Mouse (Mus musculus) erythroblast, embryonic 14.5 days (primary cell): ENCODE measurements at regions not wholly inside any gene's neighbourhood (a gene's known extent, or its start where the extent isn't known, plus 50 kb on each side); places are given as distances from the start of the nearest gene placed in this dataset.

Experiments used
- H3K27me3 ChIP-seq: 2 replicates; pipeline ENCODE4 v1.6.1; 2012; ENCODE audit warnings: inconsistent platforms; ENCODE audit not compliant: control insufficient read depth
- H3K36me3 ChIP-seq: 2 replicates; pipeline ENCODE4 v1.6.1; 2012; ENCODE audit warnings: mild to moderate bottlenecking, inconsistent platforms; ENCODE audit not compliant: control insufficient read depth
- H3K4me1 ChIP-seq: 2 replicates; pipeline ENCODE4 v1.6.1; 2012; ENCODE audit warnings: inconsistent platforms; ENCODE audit not compliant: control insufficient read depth
- H3K4me3 ChIP-seq: replicated peaks from 2 replicates; pipeline ENCODE3; 2012; ENCODE audit warnings: moderate library complexity, mild to moderate bottlenecking, inconsistent platforms
- H3K9me3 ChIP-seq: 2 replicates; pipeline ENCODE4 v1.6.1; 2012; ENCODE audit warnings: low read length, inconsistent platforms, mixed read lengths; ENCODE audit not compliant: control insufficient read depth
- GATA1 ChIP-seq: IDR thresholded peaks from 2 replicates; pipeline ENCODE4 v1.6.1; 2012; ENCODE audit warnings: low read length, inconsistent platforms, mixed read lengths
- TAL1 ChIP-seq: IDR thresholded peaks from 3 replicates; pipeline ENCODE4 v1.6.1; 2012; ENCODE audit warnings: low read length, inconsistent platforms, mixed read lengths

DNA sequence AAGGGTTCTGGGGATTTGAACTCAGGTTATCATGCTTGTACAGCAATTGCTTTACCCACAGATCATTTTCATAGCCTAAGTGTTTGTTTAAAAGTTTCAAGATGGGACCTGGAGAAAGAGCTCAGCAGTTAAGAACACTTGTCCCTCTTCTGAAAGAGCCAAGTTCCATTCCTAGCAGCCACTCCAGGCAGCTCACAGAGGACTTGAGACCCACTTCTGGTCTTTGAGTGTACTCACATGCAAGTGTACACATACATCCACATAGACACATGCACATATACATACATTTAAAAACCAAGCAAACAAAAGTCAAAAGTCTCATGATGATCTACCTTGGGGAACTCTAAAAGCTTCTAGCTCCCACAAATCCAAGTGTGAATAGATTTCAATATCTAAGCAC is 477.7 kb upstream of the Auts2 start:
- H3K36me3 ChIP-seq, result no peaks in the 10 kb centered on the region
- H3K27me3 ChIP-seq, result no peaks in the 10 kb centered on the region

DNA sequence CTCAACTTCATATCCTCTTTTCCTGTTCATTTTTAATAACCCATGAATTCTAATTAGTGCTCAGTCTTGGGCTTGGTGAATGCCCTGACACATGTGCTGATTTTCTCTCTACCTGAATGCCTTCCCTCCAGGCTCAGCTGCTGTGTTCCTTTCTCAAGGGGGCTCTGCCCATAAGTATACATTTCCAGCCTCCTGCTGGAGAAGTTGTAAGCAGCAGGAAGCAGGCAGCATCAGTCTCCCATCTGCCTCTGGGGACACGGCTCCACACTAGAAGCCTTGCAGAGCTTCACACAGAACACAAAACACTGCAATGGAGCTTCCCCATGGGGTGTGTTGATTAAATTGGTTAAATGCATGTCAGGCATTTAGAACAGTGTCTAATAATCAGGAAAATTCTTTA is 477.0 kb upstream of the Auts2 start:
- no peak overlapping the region for H3K4me3 ChIP-seq
- H3K36me3 ChIP-seq, result no peaks in the 10 kb centered on the region
- TF ChIP-seq GATA1 (no peak), TAL1 (no peak)
- peaks cover 14% of the 10 kb centered on the region for H3K9me3 ChIP-seq
- no peaks in the 10 kb centered on the region for H3K27me3 ChIP-seq
- no peaks in the 10 kb centered on the region for H3K4me1 ChIP-seq

More for the DNA sequence above, 477.7 kb upstream of the Auts2 start:
- TF ChIP-seq GATA1, result no peak
- TF ChIP-seq TAL1, result no peak
- Histone ChIP-seq H3K4me1 (no peaks in the 10 kb centered on the region), H3K9me3 (peaks cover 18% of the 10 kb centered on the region), H3K4me3 (no peak overlapping the region)

GRCm38 (mm10) chr5:133010624-133011575 is 467.8 kb upstream of the Auts2 start:
- H3K9me3 ChIP-seq, result peaks cover 32% of the 10 kb centered on the region
- H3K4me1 ChIP-seq, result no peaks in the 10 kb centered on the region
- H3K36me3 ChIP-seq, result no peaks in the 10 kb centered on the region
- no peak overlapping the region for H3K4me3 ChIP-seq
- no peak for TF ChIP-seq TAL1
- TF ChIP-seq GATA1, result no peak
- no peaks in the 10 kb centered on the region for H3K27me3 ChIP-seq

DNA sequence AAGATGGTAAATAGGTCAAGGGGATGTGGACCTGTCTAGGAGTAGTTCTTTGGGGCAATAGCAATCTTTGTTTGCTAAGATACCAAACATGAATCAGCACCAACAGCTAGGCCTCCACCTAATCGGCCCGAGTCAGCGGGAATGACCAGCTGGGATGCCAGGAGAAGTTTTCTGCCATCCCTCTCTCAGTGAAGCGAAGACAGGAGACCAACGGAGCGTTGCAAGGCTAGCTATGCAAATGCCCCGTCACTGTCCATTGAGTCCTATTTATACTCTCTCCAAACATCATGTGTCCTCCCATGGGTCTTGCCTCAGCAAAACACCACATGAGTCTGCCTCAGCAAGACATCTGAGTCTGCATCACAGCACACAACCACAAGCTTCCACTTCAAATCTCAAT is 439.7 kb upstream of the Auts2 start:
- H3K4me1 ChIP-seq, result no peaks in the 10 kb centered on the region
- H3K36me3 ChIP-seq, result no peaks in the 10 kb centered on the region
- no peak for TF ChIP-seq TAL1
- TF ChIP-seq GATA1, result no peak
- H3K9me3 ChIP-seq, result peaks cover 27% of the 10 kb centered on the region
- no peak overlapping the region for H3K4me3 ChIP-seq
- H3K27me3 ChIP-seq, result no peaks in the 10 kb centered on the region

DNA sequence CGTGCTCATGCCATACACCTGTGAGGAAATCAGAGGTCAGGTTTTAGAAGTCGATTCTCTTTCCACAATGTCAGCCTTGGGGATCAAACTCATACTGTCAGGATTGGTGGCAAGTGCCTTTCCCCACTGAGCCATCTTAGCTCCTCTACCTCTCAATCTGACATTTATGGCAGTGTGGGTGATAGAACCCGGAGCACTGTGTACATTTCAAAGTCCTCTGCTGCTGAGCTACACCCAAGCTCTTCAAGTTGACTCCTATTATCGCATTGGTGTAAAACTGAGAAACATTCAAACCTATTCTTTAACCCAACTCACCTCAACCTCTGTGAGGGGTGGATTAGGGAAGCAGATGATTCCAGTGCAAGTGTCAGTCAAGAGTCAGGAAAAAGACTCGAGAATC is 435.9 kb upstream of the Auts2 start:
- TF ChIP-seq TAL1 (no peak), GATA1 (no peak)
- Histone ChIP-seq H3K4me3 (no peak overlapping the region), H3K36me3 (no peaks in the 10 kb centered on the region), H3K9me3 (peaks cover 25% of the 10 kb centered on the region), H3K4me1 (no peaks in the 10 kb centered on the region), H3K27me3 (no peaks in the 10 kb centered on the region)

GRCm38 (mm10) chr5:132975303-132975932 is 432.3 kb upstream of the Auts2 start:
- TF ChIP-seq TAL1 (no peak), GATA1 (no peak)
- no peaks in the 10 kb centered on the region for H3K36me3 ChIP-seq
- peaks cover 36% of the 10 kb centered on the region for H3K9me3 ChIP-seq
- no peak overlapping the region for H3K4me3 ChIP-seq
- H3K27me3 ChIP-seq, result no peaks in the 10 kb centered on the region
- H3K4me1 ChIP-seq, result no peaks in the 10 kb centered on the region

DNA sequence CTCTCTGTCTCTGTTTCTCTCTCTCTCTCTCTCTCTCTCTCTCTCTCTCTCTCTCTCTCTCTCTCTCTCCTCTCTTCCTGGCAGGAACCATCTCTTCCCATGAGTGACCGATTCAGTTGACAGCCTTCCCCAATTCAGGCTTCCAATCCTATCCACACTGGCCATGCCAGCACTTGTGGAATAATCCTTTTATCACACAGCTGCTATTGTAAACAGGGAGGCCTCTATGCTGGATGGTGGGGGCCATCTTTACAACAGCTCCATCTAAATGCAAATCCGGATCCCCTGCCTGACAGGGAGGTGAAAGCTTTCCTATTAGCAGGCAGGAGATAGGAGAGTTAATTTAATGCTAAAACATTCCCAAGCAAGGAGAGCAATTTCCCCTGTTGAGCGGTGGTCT is 431.7 kb upstream of the Auts2 start:
- Histone ChIP-seq H3K4me3 (no peak overlapping the region), H3K36me3 (no peaks in the 10 kb centered on the region), H3K4me1 (no peaks in the 10 kb centered on the region), H3K27me3 (no peaks in the 10 kb centered on the region), H3K9me3 (peaks cover 32% of the 10 kb centered on the region)
- TF ChIP-seq TAL1, result no peak
- no peak for TF ChIP-seq GATA1

DNA sequence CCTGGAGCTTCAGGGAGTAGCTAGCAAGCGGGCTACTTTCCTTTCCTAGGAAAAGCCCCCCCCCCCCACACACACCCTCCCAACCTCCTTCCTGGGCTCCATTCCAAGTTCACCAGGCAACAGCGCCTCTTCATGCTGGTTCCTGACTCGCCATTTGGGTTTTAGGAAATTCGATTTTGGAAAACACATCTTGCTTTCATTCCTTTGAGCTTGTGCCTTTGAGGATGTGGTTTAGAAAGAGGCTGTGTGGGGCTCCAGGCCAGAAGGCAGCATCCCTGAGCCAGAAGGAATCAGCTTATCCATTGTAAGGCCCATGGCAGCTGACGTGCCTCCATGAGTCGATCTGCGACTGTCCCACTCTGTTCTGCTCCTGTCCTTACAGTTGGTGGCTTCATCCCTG is 427.9 kb upstream of the Auts2 start:
- H3K9me3 ChIP-seq, result peaks cover 40% of the 10 kb centered on the region
- no peak overlapping the region for H3K4me3 ChIP-seq
- TF ChIP-seq TAL1, result no peak
- TF ChIP-seq GATA1, result no peak
- no peaks in the 10 kb centered on the region for H3K36me3 ChIP-seq
- H3K4me1 ChIP-seq, result no peaks in the 10 kb centered on the region
- H3K27me3 ChIP-seq, result no peaks in the 10 kb centered on the region

DNA sequence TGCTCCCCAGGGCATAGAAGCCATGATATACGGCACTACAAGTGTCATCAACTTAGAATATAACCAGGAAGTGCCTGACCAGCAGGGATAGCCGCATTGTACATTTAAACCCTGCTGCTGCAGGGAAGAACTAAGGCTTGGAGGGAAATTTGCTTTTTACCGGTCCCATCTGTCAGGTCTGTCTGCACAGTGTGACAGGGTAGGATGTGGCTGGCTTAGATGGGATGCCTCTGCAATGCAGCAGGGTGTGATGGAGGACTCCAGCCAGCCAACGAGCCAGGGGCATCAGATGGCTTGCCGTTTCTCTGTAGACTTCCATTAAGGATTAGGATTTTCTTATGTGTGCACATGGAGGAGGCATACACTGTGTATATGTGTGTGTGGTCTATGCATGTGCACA is 426.2 kb upstream of the Auts2 start:
- no peaks in the 10 kb centered on the region for H3K27me3 ChIP-seq
- no peaks in the 10 kb centered on the region for H3K36me3 ChIP-seq
- TF ChIP-seq TAL1, result no peak
- no peak for TF ChIP-seq GATA1
- H3K4me3 ChIP-seq, result no peak overlapping the region
- H3K9me3 ChIP-seq, result peaks cover 37% of the 10 kb centered on the region
- H3K4me1 ChIP-seq, result no peaks in the 10 kb centered on the region
